Mouse (Mus musculus): ENCODE results near the gene Kynu. TPM values are rescaled to one million over a fixed set of nuclear protein-coding genes. Genes with fewer than 3 reads are reported as not detected.
A peak's percentile ranks its signal among the peaks of the same experiment; 100 is the strongest.

Gene Kynu
- polyA plus RNA-seq, 1 experiment from 2014 or later: 0.24 TPM

DNA sequence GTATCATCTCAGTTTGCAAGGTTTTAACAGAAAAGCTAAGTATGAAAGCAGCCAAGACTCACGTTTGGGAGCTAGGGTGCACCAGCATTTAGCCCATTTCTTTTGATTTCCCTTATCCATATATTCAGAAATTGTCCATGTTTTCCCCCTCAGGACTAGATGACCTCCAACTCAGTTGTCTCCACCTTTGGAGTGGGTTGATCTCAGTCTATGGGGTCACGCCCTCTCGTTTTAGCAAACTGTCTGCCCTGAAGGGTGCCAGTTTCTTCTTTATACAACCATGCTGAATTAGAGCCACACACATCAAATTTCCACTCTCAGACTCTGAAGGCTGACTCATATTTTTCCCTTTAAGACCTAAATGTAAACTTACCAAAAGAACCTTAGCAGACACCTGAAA, 119.0 kb downstream of the Kynu start:
- H3K4me2 ChIP-seq: no peak overlapping the region
- H3K4me3 ChIP-seq: no peak overlapping the region
- H3K9me3 ChIP-seq: no peaks in the 10 kb centered on the region
- no peaks in the 10 kb centered on the region for H3K4me1 ChIP-seq
- 51% methylated on average over 3 of the region's 3 CpGs for WGBS
- no peak for ATAC-seq (ENCODE audit: insufficient number of reproducible peaks, low FRiP score, low TSS enrichment, low read depth)
- H3K27ac ChIP-seq: no peak overlapping the region
- no peaks in the 10 kb centered on the region for H3K36me3 ChIP-seq
- no peak overlapping the region for H3K9ac ChIP-seq
- no peaks in the 10 kb centered on the region for H3K27me3 ChIP-seq

DNA sequence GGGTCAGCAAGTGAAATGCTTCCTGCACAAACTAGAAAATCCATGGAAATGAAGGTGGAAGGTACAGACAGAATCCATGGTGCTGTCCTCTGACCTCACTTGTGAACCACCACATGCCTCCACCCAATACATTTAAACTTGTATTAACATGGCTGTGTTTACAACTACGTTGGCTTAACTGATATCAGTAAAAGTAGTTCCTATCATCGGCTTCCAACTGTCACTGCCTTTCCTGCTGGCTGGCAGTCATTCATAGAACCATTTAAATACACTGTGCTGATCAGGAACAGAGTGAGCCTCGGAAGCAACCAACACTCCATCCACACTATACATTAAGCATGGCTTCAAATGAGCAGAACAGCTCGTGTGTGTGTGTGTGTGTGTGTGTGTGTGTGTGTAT, 120.1 kb downstream of the Kynu start:
- no peak overlapping the region for H3K9ac ChIP-seq
- WGBS: 78% methylated on average over 4 of the region's 4 CpGs
- H3K4me1 ChIP-seq: no peaks in the 10 kb centered on the region
- ATAC-seq (ENCODE audit: insufficient number of reproducible peaks, low FRiP score, low TSS enrichment, low read depth): no peak
- H3K9me3 ChIP-seq: no peaks in the 10 kb centered on the region
- H3K27ac ChIP-seq: no peak overlapping the region
- H3K4me3 ChIP-seq: no peak overlapping the region
- H3K27me3 ChIP-seq: no peaks in the 10 kb centered on the region
- H3K4me2 ChIP-seq: no peak overlapping the region
- H3K36me3 ChIP-seq: no peaks in the 10 kb centered on the region

- Histone ChIP-seq H3K36me3 (no peaks in the 10 kb centered on the region), H3K9me3 (no peaks in the 10 kb centered on the region), H3K4me3 (no peak overlapping the region), H3K4me2 (no peak overlapping the region), H3K9ac (no peak overlapping the region), H3K27me3 (no peaks in the 10 kb centered on the region), H3K27ac (no peak overlapping the region), H3K4me1 (no peaks in the 10 kb centered on the region)
- 72% methylated on average over 2 of the region's 2 CpGs for WGBS
- ATAC-seq (ENCODE audit: insufficient number of reproducible peaks, low FRiP score, low TSS enrichment, low read depth): no peak
These were observed 135.3 kb downstream of the Kynu start for GRCm38 (mm10) chr2:43690402-43690801.

DNA sequence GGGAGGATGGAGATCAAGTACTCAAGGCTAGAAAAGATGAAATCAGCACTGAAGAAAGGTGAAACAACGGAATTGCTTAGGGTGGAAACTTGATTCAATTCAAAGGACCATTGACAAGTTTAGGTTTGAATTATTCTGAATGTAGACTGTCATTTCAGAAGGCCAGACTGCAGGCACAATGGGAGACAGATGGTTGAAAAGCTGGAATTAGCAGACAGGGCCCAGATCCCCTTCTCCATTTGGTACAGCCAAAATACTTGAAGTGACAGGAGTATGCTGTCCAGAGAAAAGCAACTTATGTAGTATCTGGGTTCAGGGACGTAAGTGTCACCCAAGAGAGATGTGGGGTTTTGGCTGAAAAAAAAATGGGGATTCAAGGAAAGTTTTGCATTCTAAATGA, 136.2 kb downstream of the Kynu start:
- no peaks in the 10 kb centered on the region for H3K36me3 ChIP-seq
- H3K9ac ChIP-seq: no peak overlapping the region
- H3K27ac ChIP-seq: no peak overlapping the region
- H3K9me3 ChIP-seq: no peaks in the 10 kb centered on the region
- ATAC-seq (ENCODE audit: insufficient number of reproducible peaks, low FRiP score, low TSS enrichment, low read depth): no peak
- no peaks in the 10 kb centered on the region for H3K27me3 ChIP-seq
- H3K4me2 ChIP-seq: no peak overlapping the region
- H3K4me3 ChIP-seq: no peak overlapping the region
- H3K4me1 ChIP-seq: no peaks in the 10 kb centered on the region
- 90% methylated on average over 2 of the region's 2 CpGs for WGBS

DNA sequence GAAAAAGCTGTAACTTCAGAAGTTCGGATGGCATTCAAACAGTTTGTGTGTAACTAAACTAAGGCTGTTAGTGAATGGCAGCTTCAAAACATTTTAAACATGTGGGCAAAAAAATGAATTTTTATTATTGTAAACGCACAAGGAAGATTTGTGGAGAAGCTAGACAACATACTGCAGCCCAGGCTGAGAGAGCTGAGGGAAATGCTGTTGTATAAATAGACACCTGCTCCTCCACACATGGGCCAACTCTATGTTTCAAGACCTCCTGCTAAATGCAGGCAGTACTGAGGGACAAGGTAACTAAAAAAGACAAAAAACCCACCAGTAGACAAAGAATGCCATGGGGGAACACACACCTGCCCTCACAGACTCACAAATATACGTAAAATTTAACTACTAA, 140.5 kb downstream of the Kynu start:
- no peak for ATAC-seq (ENCODE audit: insufficient number of reproducible peaks, low FRiP score, low TSS enrichment, low read depth)
- H3K9me3 ChIP-seq: no peaks in the 10 kb centered on the region
- WGBS: 82% methylated on average over 3 of the region's 3 CpGs
- no peak overlapping the region for H3K27ac ChIP-seq
- H3K9ac ChIP-seq: no peak overlapping the region
- no peaks in the 10 kb centered on the region for H3K4me1 ChIP-seq
- no peak overlapping the region for H3K4me3 ChIP-seq
- no peaks in the 10 kb centered on the region for H3K36me3 ChIP-seq
- no peaks in the 10 kb centered on the region for H3K27me3 ChIP-seq
- no peak overlapping the region for H3K4me2 ChIP-seq

DNA sequence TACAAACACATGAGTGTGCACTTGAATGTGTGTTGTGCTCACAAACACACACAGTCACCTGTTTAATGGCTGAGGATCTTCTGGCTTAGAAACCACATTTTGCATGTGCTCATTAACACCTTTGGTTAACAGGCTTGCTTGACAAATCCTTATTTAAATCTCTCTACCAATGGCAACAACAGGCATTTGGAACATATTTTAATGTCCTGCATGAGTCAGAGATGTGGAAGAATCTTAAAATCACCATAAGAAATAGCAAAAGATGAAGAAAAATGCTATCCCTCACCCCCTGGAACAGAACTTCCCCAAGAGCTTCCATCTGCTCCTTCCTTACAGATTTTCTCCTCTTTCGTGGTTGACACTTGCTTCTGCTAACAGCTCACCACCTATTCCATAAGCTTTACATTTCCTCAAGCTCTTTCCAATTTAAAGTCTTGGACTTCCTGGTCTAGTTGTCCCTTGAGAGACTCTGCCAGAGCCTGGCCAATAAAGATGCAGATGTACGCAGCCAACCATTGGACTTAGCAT, 157.5 kb downstream of the Kynu start:
- H3K36me3 ChIP-seq: no peaks in the 10 kb centered on the region
- WGBS: 71% methylated on average over 2 of the region's 2 CpGs
- H3K27ac ChIP-seq: no peak overlapping the region
- no peak overlapping the region for H3K4me3 ChIP-seq
- H3K4me1 ChIP-seq: no peaks in the 10 kb centered on the region
- H3K9ac ChIP-seq: no peak overlapping the region
- H3K9me3 ChIP-seq: no peaks in the 10 kb centered on the region
- H3K4me2 ChIP-seq: no peak overlapping the region
- ATAC-seq (ENCODE audit: insufficient number of reproducible peaks, low FRiP score, low TSS enrichment, low read depth): no peak
- no peaks in the 10 kb centered on the region for H3K27me3 ChIP-seq

DNA sequence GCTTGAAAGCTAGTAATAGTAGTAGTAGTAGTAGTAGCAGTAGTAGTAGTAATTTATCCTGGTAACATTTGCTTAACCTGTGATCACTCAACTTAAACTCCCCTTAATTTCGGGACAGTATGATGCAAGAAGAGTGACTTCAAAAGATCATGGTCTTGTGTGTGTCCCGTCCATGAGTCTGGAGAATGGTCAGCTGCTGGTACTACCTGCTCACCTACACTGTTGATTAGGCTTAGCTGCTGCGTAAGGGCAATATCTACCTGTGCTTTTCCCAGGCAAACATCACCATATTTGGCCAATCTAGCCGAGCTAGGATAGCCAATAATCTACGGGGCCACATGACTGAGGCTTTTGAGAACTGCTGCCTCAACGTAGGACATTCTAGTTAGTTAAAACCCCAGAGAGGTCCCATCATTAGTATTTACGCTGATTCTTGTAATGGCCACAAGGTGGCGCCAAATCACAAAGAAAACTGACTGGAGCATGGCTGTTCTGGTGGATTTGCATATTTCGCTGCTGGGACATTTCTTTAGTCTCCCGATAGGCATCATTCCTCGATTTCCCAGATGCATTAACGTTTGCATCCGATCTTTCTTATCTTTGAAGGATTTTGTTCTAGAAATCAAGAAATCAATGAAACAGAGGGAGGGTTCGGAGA, 167.4 kb downstream of the Kynu start:
- H3K9ac ChIP-seq: no peak overlapping the region
- H3K4me3 ChIP-seq: no peak overlapping the region

DNA sequence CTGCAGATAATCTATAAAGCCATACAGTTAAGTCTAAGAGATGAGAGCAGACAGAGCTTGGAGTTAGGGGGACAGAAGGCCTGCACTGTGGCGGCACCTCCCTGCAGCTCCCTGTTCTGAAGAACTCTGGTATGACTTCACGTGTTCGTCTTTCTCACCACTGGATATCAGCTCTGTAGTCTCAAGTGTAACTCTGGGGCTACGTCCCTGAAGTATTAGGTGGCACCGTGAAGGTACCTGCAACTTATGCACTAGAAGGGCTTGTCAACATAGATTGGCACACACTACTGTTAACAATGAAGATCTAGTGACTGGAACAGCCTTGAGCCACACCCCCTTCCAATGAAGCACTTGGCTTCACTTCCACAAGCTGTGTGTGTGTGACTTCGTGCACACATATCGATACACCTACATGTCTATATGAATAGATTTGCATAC, 168.0 kb downstream of the Kynu start:
- Histone ChIP-seq H3K36me3 (no peaks in the 10 kb centered on the region), H3K9ac (no peak overlapping the region), H3K4me1 (no peaks in the 10 kb centered on the region; the same call in 1 of the 2 replicates), H3K9me3 (no peaks in the 10 kb centered on the region), H3K27ac (no peak overlapping the region), H3K4me3 (no peak overlapping the region), H3K27me3 (0 out of 2 replicates have a peak, but pooled peaks cover 3% of the 10 kb centered on the region), H3K4me2 (peak overlapping the region; percentile 37)
- 63% methylated on average over 7 of the region's 7 CpGs for WGBS
- no peak for ATAC-seq (ENCODE audit: insufficient number of reproducible peaks, low FRiP score, low TSS enrichment, low read depth)

More for the DNA sequence above, 167.4 kb downstream of the Kynu start:
- Histone ChIP-seq H3K36me3 (no peaks in the 10 kb centered on the region), H3K27me3 (0 out of 2 replicates have a peak, but pooled peaks cover 3% of the 10 kb centered on the region), H3K27ac (no peak overlapping the region), H3K4me2 (peak overlapping the region; percentile 37), H3K9me3 (no peaks in the 10 kb centered on the region), H3K4me1 (no peaks in the 10 kb centered on the region; the same call in 1 of the 2 replicates)
- WGBS: 18% methylated on average over 14 of the region's 14 CpGs
- no peak; the same call in 1 of the 2 replicates for ATAC-seq (ENCODE audit: insufficient number of reproducible peaks, low FRiP score, low TSS enrichment, low read depth)

- no peak overlapping the region for H3K27ac ChIP-seq
- no peak overlapping the region for H3K4me3 ChIP-seq
- ATAC-seq (ENCODE audit: insufficient number of reproducible peaks, low FRiP score, low TSS enrichment, low read depth): no peak
- no peak overlapping the region for H3K4me2 ChIP-seq
- H3K9ac ChIP-seq: no peak overlapping the region
- no peaks in the 10 kb centered on the region for H3K9me3 ChIP-seq
- no peaks in the 10 kb centered on the region for H3K36me3 ChIP-seq
- no peaks in the 10 kb centered on the region for H3K27me3 ChIP-seq
- H3K4me1 ChIP-seq: no peaks in the 10 kb centered on the region; the same call in 1 of the 2 replicates
- 65% methylated on average over 5 of the region's 5 CpGs for WGBS
These were observed 172.1 kb downstream of the Kynu start for GRCm38 (mm10) chr2:43727181-43727580.

- no peaks in the 10 kb centered on the region for H3K27me3 ChIP-seq
- H3K27ac ChIP-seq: no peak overlapping the region
- H3K36me3 ChIP-seq: no peaks in the 10 kb centered on the region
- H3K9me3 ChIP-seq: no peaks in the 10 kb centered on the region
- no peak overlapping the region for H3K4me3 ChIP-seq
- ATAC-seq (ENCODE audit: insufficient number of reproducible peaks, low FRiP score, low TSS enrichment, low read depth): no peak
- no peak overlapping the region for H3K4me2 ChIP-seq
- H3K4me1 ChIP-seq: no peaks in the 10 kb centered on the region
- H3K9ac ChIP-seq: no peak overlapping the region
- WGBS: 67% methylated on average over 8 of the region's 8 CpGs
These were observed 172.6 kb downstream of the Kynu start for GRCm38 (mm10) chr2:43727693-43728092.

DNA sequence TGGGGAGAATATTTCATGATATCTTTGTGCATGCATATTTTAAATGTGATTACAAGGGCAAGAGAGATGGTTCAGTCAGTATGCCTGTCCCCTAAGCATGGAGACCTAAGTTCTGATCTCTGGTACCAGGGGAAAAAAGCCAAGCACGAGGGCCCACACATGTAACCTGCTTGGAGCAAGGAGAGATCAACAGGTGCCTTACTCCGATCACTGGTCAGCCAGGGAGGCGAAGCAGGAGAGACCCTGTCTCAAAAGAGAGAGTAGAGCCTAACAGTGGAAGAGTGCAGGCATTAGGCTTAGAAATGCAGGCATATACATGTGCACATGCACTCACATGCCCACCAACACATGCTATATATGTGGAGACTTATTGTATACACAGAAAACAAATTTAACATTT, 173.7 kb downstream of the Kynu start:
- no peak overlapping the region for H3K4me2 ChIP-seq
- H3K27ac ChIP-seq: no peak overlapping the region
- no peak overlapping the region for H3K9ac ChIP-seq
- ATAC-seq (ENCODE audit: insufficient number of reproducible peaks, low FRiP score, low TSS enrichment, low read depth): no peak
- no peaks in the 10 kb centered on the region for H3K36me3 ChIP-seq
- WGBS: 87% methylated on average over 3 of the region's 3 CpGs
- H3K4me1 ChIP-seq: no peaks in the 10 kb centered on the region
- no peaks in the 10 kb centered on the region for H3K9me3 ChIP-seq
- H3K4me3 ChIP-seq: no peak overlapping the region
- no peaks in the 10 kb centered on the region for H3K27me3 ChIP-seq

Measured in limb, embryonic 15.5 days (tissue).